Mouse (Mus musculus) erythroblast, embryonic 14.5 days (primary cell): ENCODE results near the gene Bglap2.

Experiments
- GATA1 ChIP-seq: IDR thresholded peaks from 2 replicates; pipeline ENCODE4 v1.6.1; 2012; ENCODE audit warnings: low read length, inconsistent platforms, mixed read lengths
- TAL1 ChIP-seq: IDR thresholded peaks from 3 replicates; pipeline ENCODE4 v1.6.1; 2012; ENCODE audit warnings: low read length, inconsistent platforms, mixed read lengths

DNA sequence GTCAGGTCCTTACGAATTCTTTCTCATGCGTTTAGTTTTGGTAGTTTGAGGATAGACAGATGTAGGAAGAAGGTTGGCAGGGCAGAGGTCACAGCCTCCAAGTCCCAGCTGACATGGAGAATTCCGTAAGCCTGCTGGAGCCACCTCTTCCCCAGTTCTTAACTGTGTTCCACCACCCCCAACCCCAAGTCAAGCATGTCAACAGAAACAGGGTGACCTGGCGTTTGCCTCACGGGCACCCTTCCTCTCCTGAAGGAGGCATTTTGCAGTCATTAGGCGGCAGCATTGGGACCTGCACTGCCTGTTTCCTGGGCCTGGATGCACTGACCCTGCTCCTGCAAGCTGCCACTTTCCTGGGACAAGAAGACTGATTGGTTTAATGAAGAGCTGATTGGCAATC is 39.5 kb upstream of the Bglap2 start:
- no peak for TF ChIP-seq GATA1
- no peak for TF ChIP-seq TAL1
